Mouse (Mus musculus) lung, embryonic 15.5 days (tissue): ENCODE results near the gene Khdc1a. TPM values are rescaled to one million over a fixed set of nuclear protein-coding genes. Genes with fewer than 3 reads are reported as not detected.
"Not testable (repeated sequence)": the region's sequence is repeated elsewhere in the genome, so short reads cannot be mapped to it uniquely, and the experiment has no call there.

ENCODE experiments used
- ATAC-seq: fragments of 200-750 bp; cut with Nextera tagmentation; 2 replicates; pipeline ENCODE4 v1.8.0; 2017; ENCODE audit warnings: moderate number of reproducible peaks, borderline replicate concordance; ENCODE audit not compliant: low FRiP score, low TSS enrichment; ENCODE audit errors: extremely low read depth
- H3K27ac ChIP-seq: fragments of 300-500 bp; sonication (generic); 2 replicates; pipeline ENCODE4 v1.5.1; 2015; ENCODE audit warnings: moderate library complexity, mild to moderate bottlenecking, inconsistent platforms
- H3K27me3 ChIP-seq: fragments of 300-500 bp; sonication (generic); 2 replicates; pipeline ENCODE4 v1.6.1; 2015; ENCODE audit warnings: inconsistent platforms
- H3K36me3 ChIP-seq: fragments of 300-500 bp; sonication (generic); 2 replicates; pipeline ENCODE4 v1.6.1; 2015; ENCODE audit warnings: inconsistent platforms
- H3K4me1 ChIP-seq: fragments of 300-500 bp; sonication (generic); 2 replicates; pipeline ENCODE4 v1.6.1; 2015; ENCODE audit warnings: inconsistent platforms
- H3K4me2 ChIP-seq: fragments of 300-500 bp; sonication (generic); 2 replicates; pipeline ENCODE4 v1.6.1; 2015; ENCODE audit warnings: inconsistent platforms, mild to moderate bottlenecking, moderate library complexity
- H3K4me3 ChIP-seq: fragments of 300-500 bp; sonication (generic); 2 replicates; pipeline ENCODE4 v1.5.1; 2015; ENCODE audit warnings: mild to moderate bottlenecking, inconsistent platforms
- H3K9ac ChIP-seq: fragments of 300-500 bp; sonication (generic); 2 replicates; pipeline ENCODE4 v1.6.1; 2015; ENCODE audit warnings: inconsistent platforms
- H3K9me3 ChIP-seq: fragments of 300-500 bp; sonication (generic); 2 replicates; pipeline ENCODE4 v1.6.1; 2016; ENCODE audit warnings: inconsistent platforms
- WGBS: fragments of 180-500 bp; shearing (Covaris S2); methylation state at CpG from one replicate; pipeline ENCODE4 v1.1.7; 2015; 5-methylcytosine and 5-hydroxymethylcytosine counted together
- polyA plus RNA-seq: library from polyadenylated mRNA; unstranded; fragments of >200 nt; fragmentation: Nextera tagmentation; extraction: Ambion mirVana; gene quantifications from 2 replicates; pipeline ENCODE4 v1.2.1, GENCODE M21; 2015

Khdc1a gene
- polyA plus RNA-seq, 1 experiment from 2014 or later: 0.21 TPM

GRCm38 (mm10) chr1:21324633-21325032 is 24.8 kb upstream of the Khdc1a start:
- Histone ChIP-seq H3K27ac (no peak overlapping the region), H3K27me3 (no peaks in the 10 kb centered on the region), H3K36me3 (no peaks in the 10 kb centered on the region), H3K4me1 (no peaks in the 10 kb centered on the region), H3K9me3 (no peaks in the 10 kb centered on the region), H3K9ac (no peak overlapping the region), H3K4me2 (no peak overlapping the region), H3K4me3 (no peak overlapping the region)
- 85% methylated on average over 1 of the region's 1 CpGs for WGBS
- ATAC-seq: no peak

GRCm38 (mm10) chr1:21326733-21327132 is 22.7 kb upstream of the Khdc1a start:
- H3K4me1 ChIP-seq: no peaks in the 10 kb centered on the region
- no peaks in the 10 kb centered on the region for H3K27me3 ChIP-seq
- H3K9me3 ChIP-seq: no peaks in the 10 kb centered on the region
- H3K4me3 ChIP-seq: no peak overlapping the region
- no peak overlapping the region for H3K9ac ChIP-seq
- H3K27ac ChIP-seq: no peak overlapping the region
- no peaks in the 10 kb centered on the region for H3K36me3 ChIP-seq
- ATAC-seq: no peak
- WGBS: 85% methylated on average over 7 of the region's 7 CpGs
- H3K4me2 ChIP-seq: no peak overlapping the region

- not testable (repeated sequence) for H3K9ac ChIP-seq, H3K4me2 ChIP-seq, H3K4me3 ChIP-seq, H3K9me3 ChIP-seq, H3K27me3 ChIP-seq, ATAC-seq, H3K27ac ChIP-seq, H3K4me1 ChIP-seq, H3K36me3 ChIP-seq
Observed at GRCm38 (mm10) chr1:21331161-21331560, 18.3 kb upstream of the Khdc1a start.

GRCm38 (mm10) chr1:21333222-21333973 is 16.0 kb upstream of the Khdc1a start:
- H3K27me3 ChIP-seq: no peaks in the 10 kb centered on the region
- H3K27ac ChIP-seq: no peak overlapping the region
- no peaks in the 10 kb centered on the region for H3K9me3 ChIP-seq
- WGBS: 71% methylated on average over 16 of the region's 16 CpGs
- ATAC-seq: no peak
- no peak overlapping the region for H3K9ac ChIP-seq
- H3K4me2 ChIP-seq: no peak overlapping the region
- no peaks in the 10 kb centered on the region for H3K4me1 ChIP-seq
- H3K36me3 ChIP-seq: no peaks in the 10 kb centered on the region
- no peak overlapping the region for H3K4me3 ChIP-seq

GRCm38 (mm10) chr1:21335836-21336235 is 13.6 kb upstream of the Khdc1a start:
- ATAC-seq: no peak
- no peak overlapping the region for H3K27ac ChIP-seq
- no peaks in the 10 kb centered on the region for H3K27me3 ChIP-seq

GRCm38 (mm10) chr1:21340745-21341144 is 8.7 kb upstream of the Khdc1a start:
- H3K36me3 ChIP-seq: no peaks in the 10 kb centered on the region
- H3K4me1 ChIP-seq: no peaks in the 10 kb centered on the region
- no peak overlapping the region for H3K4me3 ChIP-seq
- no peak overlapping the region for H3K4me2 ChIP-seq
- 92% methylated on average over 1 of the region's 1 CpGs for WGBS
- no peaks in the 10 kb centered on the region for H3K9me3 ChIP-seq
- no peak overlapping the region for H3K27ac ChIP-seq
- no peak for ATAC-seq
- H3K9ac ChIP-seq: no peak overlapping the region
- no peaks in the 10 kb centered on the region for H3K27me3 ChIP-seq

More at GRCm38 (mm10) chr1:21335836-21336235, 13.6 kb upstream of the Khdc1a start:
- Histone ChIP-seq H3K4me3 (no peak overlapping the region), H3K9me3 (no peaks in the 10 kb centered on the region), H3K4me2 (no peak overlapping the region), H3K36me3 (no peaks in the 10 kb centered on the region), H3K9ac (no peak overlapping the region), H3K4me1 (no peaks in the 10 kb centered on the region)

GRCm38 (mm10) chr1:21344253-21344652 is 5.2 kb upstream of the Khdc1a start:
- no peaks in the 10 kb centered on the region for H3K27me3 ChIP-seq
- no peaks in the 10 kb centered on the region for H3K4me1 ChIP-seq
- ATAC-seq: no peak
- no peak overlapping the region for H3K4me2 ChIP-seq
- WGBS: 53% methylated on average over 4 of the region's 4 CpGs
- H3K36me3 ChIP-seq: no peaks in the 10 kb centered on the region
- no peak overlapping the region for H3K9ac ChIP-seq
- H3K9me3 ChIP-seq: no peaks in the 10 kb centered on the region
- H3K27ac ChIP-seq: no peak overlapping the region
- no peak overlapping the region for H3K4me3 ChIP-seq

- WGBS: 69% methylated on average over 7 of the region's 7 CpGs
- H3K27ac ChIP-seq, H3K4me3 ChIP-seq, H3K9ac ChIP-seq, H3K4me2 ChIP-seq, H3K9me3 ChIP-seq, ATAC-seq, H3K27me3 ChIP-seq, H3K4me1 ChIP-seq, H3K36me3 ChIP-seq: not testable (repeated sequence)
Observed at GRCm38 (mm10) chr1:21344752-21345151, 4.7 kb upstream of the Khdc1a start.

GRCm38 (mm10) chr1:21368031-21368430 is 18.6 kb downstream of the Khdc1a start, which contains the start of gene Khdc1c:
Gene Khdc1c (plus strand): TSS chr1:21368331.
- not testable (repeated sequence) for H3K9ac ChIP-seq, H3K36me3 ChIP-seq, H3K4me3 ChIP-seq, H3K4me2 ChIP-seq, H3K27ac ChIP-seq, H3K4me1 ChIP-seq, H3K27me3 ChIP-seq, H3K9me3 ChIP-seq, ATAC-seq
- 70% methylated on average over 1 of the region's 1 CpGs for WGBS

- Histone ChIP-seq H3K9ac (no peak within 1 kb of the TSS), H3K4me3 (no peak within 1 kb of the TSS), H3K36me3 (no peaks in the 10 kb centered on the region), H3K4me1 (no peaks in the 10 kb centered on the region), H3K4me2 (no peak within 1 kb of the TSS), H3K27ac (no peak within 1 kb of the TSS), H3K27me3 (no peaks in the 10 kb centered on the region), H3K9me3 (no peaks in the 10 kb centered on the region)
- 89% methylated on average over 1 of the region's 1 CpGs for WGBS
- ATAC-seq: no peak
Observed at GRCm38 (mm10) chr1:21383256-21383655, 33.8 kb downstream of the Khdc1a start, which contains the start of gene Khdc1b. Gene Khdc1b (plus strand): TSS chr1:21383556.

- Histone ChIP-seq H3K27me3 (no peaks in the 10 kb centered on the region), H3K4me2 (no peak overlapping the region), H3K27ac (no peak overlapping the region), H3K9me3 (no peaks in the 10 kb centered on the region), H3K4me3 (no peak overlapping the region), H3K4me1 (no peaks in the 10 kb centered on the region), H3K9ac (no peak overlapping the region), H3K36me3 (no peaks in the 10 kb centered on the region)
- 55% methylated on average over 6 of the region's 6 CpGs for WGBS
- ATAC-seq: no peak
Observed at GRCm38 (mm10) chr1:21391138-21391671, 41.8 kb downstream of the Khdc1a start.
